Mouse (Mus musculus) A20 (cell line): Measurements from ENCODE around the gene Mroh2a.
A peak's percentile ranks its signal among the peaks of the same experiment; 100 is the strongest.

ENCODE experiments used
- DNase-seq: peaks from one replicate; pipeline ENCODE4 v3.0.0-alpha.2; 2011; ENCODE audit warnings: low read depth, low spot score

Gene Mroh2a

GRCm38 (mm10) chr1:88258881-88259642, 32.3 kb downstream of the Mroh2a start:
- DNase-seq, result peak; percentile 57

GRCm38 (mm10) chr1:88259643-88260024, 32.8 kb downstream of the Mroh2a start:
- no peak for DNase-seq

- DNase-seq, result peak; percentile 57
These were observed 33.3 kb downstream of the Mroh2a start for GRCm38 (mm10) chr1:88260114-88260513.

GRCm38 (mm10) chr1:88260604-88261377, 34.0 kb downstream of the Mroh2a start:
- DNase-seq, result peak; percentile 65

GRCm38 (mm10) chr1:88261706-88262105, 34.9 kb downstream of the Mroh2a start:
- peak; percentile 67 for DNase-seq

- DNase-seq, result no peak
These were observed 35.5 kb downstream of the Mroh2a start for GRCm38 (mm10) chr1:88262255-88262654.

GRCm38 (mm10) chr1:88262961-88263360, 36.2 kb downstream of the Mroh2a start:
- no peak for DNase-seq

GRCm38 (mm10) chr1:88263778-88264177, 37.0 kb downstream of the Mroh2a start:
- no peak for DNase-seq

GRCm38 (mm10) chr1:88264237-88264868, 37.6 kb downstream of the Mroh2a start:
- no peak for DNase-seq

- no peak for DNase-seq
These were observed 38.1 kb downstream of the Mroh2a start for GRCm38 (mm10) chr1:88264869-88265240.

GRCm38 (mm10) chr1:88266123-88266522, 39.3 kb downstream of the Mroh2a start:
- no peak for DNase-seq

GRCm38 (mm10) chr1:88267489-88267888, 40.7 kb downstream of the Mroh2a start:
- no peak for DNase-seq

- DNase-seq, result no peak
These were observed 41.3 kb downstream of the Mroh2a start for GRCm38 (mm10) chr1:88268070-88268469.

- DNase-seq, result no peak
These were observed 42.9 kb downstream of the Mroh2a start for GRCm38 (mm10) chr1:88269539-88270309.

GRCm38 (mm10) chr1:88272851-88273250, 46.1 kb downstream of the Mroh2a start:
- DNase-seq, result no peak

- no peak for DNase-seq
These were observed 46.5 kb downstream of the Mroh2a start for GRCm38 (mm10) chr1:88273326-88273725.

GRCm38 (mm10) chr1:88273832-88274231, 47.0 kb downstream of the Mroh2a start:
- no peak for DNase-seq

- DNase-seq, result no peak
These were observed 47.7 kb downstream of the Mroh2a start for GRCm38 (mm10) chr1:88274371-88275077.

- DNase-seq, result no peak
These were observed 48.4 kb downstream of the Mroh2a start for GRCm38 (mm10) chr1:88275078-88275680.

GRCm38 (mm10) chr1:88275698-88276523, 49.1 kb downstream of the Mroh2a start:
- no peak for DNase-seq
